Mouse (Mus musculus) gastrocnemius, postnatal 36 days (tissue): ENCODE data around the gene Rbl1. TPM values are rescaled to one million over a fixed set of nuclear protein-coding genes. Genes with fewer than 3 reads are reported as not detected.

ENCODE experiments used
- DNase-seq, 2 experiments: peaks; one replicate each; pipeline ENCODE4 v3.0.0; 2022
- intact Hi-C: fragments of 180-260 bp; cut with DNase I; formaldehyde crosslinking; loops from one replicate; pipeline ENCODE4 v1.15.1; 2025
- total RNA-seq, 2 experiments: library from RNA; stranded (reverse); gene quantifications; 2 replicates each; pipeline ENCODE4 v1.2.3; 2021

Rbl1 gene
- total RNA-seq, 2 experiments from 2014 or later, result 1.6 to 2.2 TPM

DNA sequence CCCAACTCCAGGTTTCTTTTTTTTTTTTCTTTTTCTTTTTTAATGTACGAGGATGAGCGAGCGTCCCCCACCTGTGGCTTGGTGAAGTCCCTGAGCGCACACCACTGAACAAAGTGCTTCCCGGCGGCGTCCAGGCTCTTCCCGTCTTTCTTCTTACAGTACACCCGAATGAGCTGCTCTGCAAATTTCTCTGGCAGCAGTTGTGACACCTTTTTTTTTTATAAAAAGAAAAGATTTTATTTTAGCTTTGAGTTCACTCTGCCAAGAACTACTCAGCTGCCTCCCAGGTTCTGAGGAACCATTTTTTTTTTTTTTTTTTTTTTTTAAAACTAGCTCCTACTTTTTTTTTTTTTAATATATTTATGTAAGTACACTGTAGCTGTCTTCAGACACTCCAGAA is 102.7 kb downstream of the Rbl1 start:
- no peak for DNase-seq
- intact Hi-C loops, result no loop called here

DNA sequence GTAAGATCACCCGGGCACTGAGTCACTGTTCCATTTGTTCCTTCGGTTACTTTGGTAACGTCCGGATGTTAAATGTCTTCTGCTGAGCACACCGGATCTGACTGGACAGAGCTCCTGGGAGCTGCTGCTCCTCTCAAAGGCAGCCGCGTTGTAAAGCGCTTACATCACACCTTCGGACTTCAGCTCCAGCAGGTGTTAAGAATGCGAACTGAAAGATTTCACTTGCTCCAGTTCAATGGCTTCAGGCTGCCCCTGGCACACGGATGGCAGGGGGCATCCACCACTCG is 104.1 kb downstream of the Rbl1 start:
- intact Hi-C loops, result no loop called here
- DNase-seq, result no peak

DNA sequence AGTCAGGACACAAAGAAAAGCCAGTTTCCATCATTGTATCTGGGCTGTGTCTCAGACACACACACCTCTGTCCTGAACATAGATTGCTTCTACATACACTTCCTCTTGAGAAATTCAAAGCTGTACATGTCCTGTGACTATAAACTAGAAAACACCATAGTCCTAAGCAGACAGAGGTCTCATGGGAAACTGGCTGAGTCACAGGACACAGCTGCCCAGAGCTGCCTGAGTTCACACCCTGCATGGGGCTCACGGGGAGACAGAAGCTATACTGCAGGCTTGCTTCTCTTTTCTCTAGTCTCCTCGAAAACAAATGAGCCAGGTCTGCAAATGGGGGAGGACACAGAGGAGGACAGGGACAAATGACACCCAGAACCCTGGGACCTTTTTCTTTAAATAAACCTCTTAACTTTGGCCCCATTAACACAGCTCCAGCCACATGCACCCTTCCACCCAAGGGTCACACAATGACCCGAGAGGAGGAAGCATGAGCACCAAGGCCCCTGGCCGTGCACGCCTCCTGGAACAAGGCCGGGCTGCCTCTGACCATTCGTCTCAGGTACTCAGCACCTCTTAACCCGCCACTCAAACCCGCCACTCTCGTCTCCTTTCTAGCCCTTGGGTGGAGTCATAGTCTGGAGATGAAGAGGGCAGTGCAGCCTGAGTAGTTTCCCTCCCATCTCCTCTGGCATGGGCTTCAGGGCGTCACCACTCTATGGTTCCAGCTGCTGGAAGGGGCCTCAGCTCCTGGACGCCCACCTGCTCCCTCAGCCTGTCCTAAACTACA is 104.6 kb downstream of the Rbl1 start:
- intact Hi-C loops, result loop anchor here (5.0 kb wide), 1 partner anchor 227 kb away; no protein-coding TSS in a partner anchor
- no peak for DNase-seq

Other genes with a start within 250 kb of the Rbl1 start
- 10 to 100 TPM; 25.1 TPM for gene Ndrg3, start 212.5 kb downstream of the Rbl1 start, total RNA-seq
- gene Dsn1, start 197.4 kb downstream of the Rbl1 start, total RNA-seq, result 1 to 10 TPM; 1.2 to 1.3 TPM
- gene Soga1, start 125.3 kb downstream of the Rbl1 start, total RNA-seq, result 1 to 10 TPM; 3.9 to 4.1 TPM
- gene Tldc2, start 117.5 kb downstream of the Rbl1 start, total RNA-seq, result not detected
- gene Samhd1, start 69.3 kb downstream of the Rbl1 start, total RNA-seq, result 10 to 100 TPM; 12.9 to 13.2 TPM
- 10 to 100 TPM; 72.9 to 74.8 TPM for gene Rpn2, start 74.5 kb upstream of the Rbl1 start, total RNA-seq
- 1 to 10 TPM in 1 of 2 experiments, under 1 TPM in 1; 0.72 to 1.2 TPM for gene Mroh8, start 75.0 kb upstream of the Rbl1 start, total RNA-seq
- gene Ghrh, start 143.0 kb upstream of the Rbl1 start, total RNA-seq, result not detected
- gene Manbal, start 163.1 kb upstream of the Rbl1 start, total RNA-seq, result 10 to 100 TPM; 15.3 to 15.6 TPM
- 1 to 10 TPM; 2.9 to 3.5 TPM for gene Src, start 213.9 kb upstream of the Rbl1 start, total RNA-seq